Mouse (Mus musculus) liver, embryonic 14.5 days (tissue): ENCODE data around the gene Oxsr1.

Experiments used
- CTCF ChIP-seq: IDR thresholded peaks from 2 replicates; pipeline ENCODE4 v1.5.1; 2016; ENCODE audit warnings: antibody characterized with exemption, low read depth, control low read depth
- EP300 ChIP-seq: IDR thresholded peaks from 2 replicates; pipeline ENCODE4 v1.6.1; 2016; ENCODE audit warnings: antibody characterized with exemption, low read depth

- TF ChIP-seq CTCF (no peak), EP300 (no peak)
Measured at GRCm38 (mm10) chr9:119220249-119220648, 102.0 kb downstream of the Oxsr1 start.
